In genomic region chr4:47136699-47137101, GRCm38 (mm10) we compare ENCODE assay signal across 12 mouse cellular contexts. TPM values are rescaled to one million over a fixed set of nuclear protein-coding genes. Genes with fewer than 3 reads are reported as not detected.
DNase-seq lines count a peak whose midpoint lies in the region; ATAC-seq and TF ChIP-seq lines count a peak whose summit lies in the region.
"Had no signal": no experiment of that assay in that cellular context is flagged by ENCODE, and none has a peak within 500 bp of the region (broad histone marks: within the 10 kb centered on the region; RNA-seq: fewer than 3 reads in every experiment).

No protein-coding gene starts in this region.

- H3K4me1 ChIP-seq in kidney, postnatal 0 days (replicated peaks; ENCODE audit: insufficient read depth, low read length): peaks cover 11% of the 10 kb centered on the region; the same call in 1 of the 2 replicates

- peak; percentile 55 for DNase-seq in adrenal gland, adult 2 months
- no peak for DNase-seq in adrenal gland, postnatal 25 days
- DNase-seq in testis, postnatal 14 days (ENCODE audit: low spot score): peak; percentile 28
- no peak for DNase-seq in testis, postnatal 10 days (ENCODE audit: low spot score)
- peak; percentile 90 for DNase-seq in kidney, postnatal 0 days (ENCODE audit: low spot score)
- DNase-seq in thymus, postnatal 14 days: no peak
- no peak for DNase-seq in ovary, postnatal 10 days (ENCODE audit: low spot score)
- no peak for DNase-seq in ovary, adult 18-20 months (ENCODE audit: low spot score)
- DNase-seq: cerebellum, adult 11 months had no signal

- H3K9me3 ChIP-seq in kidney, postnatal 0 days (replicated peaks; ENCODE audit: low read length): no peaks in the 10 kb centered on the region
- H3K9me3 ChIP-seq: forebrain, embryonic 10.5 days had no signal

- no peak overlapping the region for H3K4me2 ChIP-seq in kidney, postnatal 0 days (ENCODE audit: low read length)
- H3K4me2 ChIP-seq: liver, embryonic 11.5 days had no signal

- WGBS in kidney, postnatal 0 days: 57% methylated on average over 8 of the region's 8 CpGs

- no peaks in the 10 kb centered on the region for H3K27me3 ChIP-seq in kidney, postnatal 0 days (ENCODE audit: insufficient read depth, low read length)
- H3K27me3 ChIP-seq: Patski had no signal

- no peak overlapping the region for H3K9ac ChIP-seq in kidney, postnatal 0 days (ENCODE audit: low read depth, low read length)

- no peak for TF ChIP-seq CTCF in kidney, postnatal 0 days (IDR thresholded peaks at IDR 0.05; ENCODE audit: low read depth)

- no peak overlapping the region for H3K4me3 ChIP-seq in kidney, postnatal 0 days (replicated peaks; ENCODE audit: low read depth, low read length)
- H3K4me3 ChIP-seq: forebrain, embryonic 10.5 days had no signal

- H3K36me3 ChIP-seq in kidney, postnatal 0 days (ENCODE audit: insufficient read depth, low read length): no peaks in the 10 kb centered on the region
- H3K36me3 ChIP-seq: forebrain, embryonic 10.5 days had no signal

- H3K27ac ChIP-seq in kidney, postnatal 0 days: peak overlapping the region; percentile 66; the same call in 1 of the 2 replicates
- H3K27ac ChIP-seq: forebrain, embryonic 10.5 days had no signal

- no peak; the same call in 1 of the 2 replicates for ATAC-seq in kidney, postnatal 0 days (replicated peaks; ENCODE audit: low FRiP score, low read depth)
- ATAC-seq: Patski had no signal

RNA-seq across cellular contexts. Expression of gene Galnt12, which starts 45.0 kb away (rescaled TPM):
- total RNA-seq in adrenal gland, adult 2 months (2021): 1 to 10 TPM in 1 of 2 experiments, under 1 TPM in 1; 0.40 to 1.0 TPM
- 1.9 TPM in 2 replicates for polyA plus RNA-seq in adrenal gland, adult 2 months (2012; rRNA removed)
- total RNA-seq in adrenal gland, postnatal 25 days (2021): 0.67 and 1.4 TPM in 2 replicates
- 10.2 and 11.2 TPM in 2 replicates for polyA plus RNA-seq in kidney, postnatal 0 days (2015; fragmentation: Nextera tagmentation; extraction: Ambion mirVana)

Comparison
In these comparisons a context has a peak if more than half of its experiments do, and no peak if none do; other contexts are left out.
1. DNase-seq: peak in adrenal gland, adult 2 months (single experiment), testis, postnatal 14 days (single experiment) and kidney, postnatal 0 days (single experiment); none in adrenal gland, postnatal 25 days (single experiment), testis, postnatal 10 days (single experiment), thymus, postnatal 14 days (single experiment), ovary, postnatal 10 days (single experiment) and ovary, adult 18-20 months (single experiment).